Mouse (Mus musculus) forebrain, embryonic 11.5 days (tissue): ENCODE measurements around the gene Fcf1. TPM values are rescaled to one million over a fixed set of nuclear protein-coding genes. Genes with fewer than 3 reads are reported as not detected.

Source experiments
- ATAC-seq: fragments of 200-750 bp; cut with Nextera tagmentation; replicated peaks from 2 replicates; pipeline ENCODE4 v1.8.0; 2017; ENCODE audit warnings: moderate TSS enrichment; ENCODE audit not compliant: low FRiP score
- DNase-seq: peaks from one replicate; pipeline ENCODE4 v3.0.0-alpha.2; 2017; ENCODE audit warnings: low spot score
- H3K27ac ChIP-seq: fragments of 300-500 bp; sonication (generic); 2 replicates; pipeline ENCODE4 v1.5.1; 2014; ENCODE audit warnings: low read depth, low read length
- H3K27me3 ChIP-seq: fragments of 300-500 bp; sonication (generic); 2 replicates; pipeline ENCODE4 v1.6.1; 2014; ENCODE audit warnings: mild to moderate bottlenecking, low read length, mixed read lengths; ENCODE audit not compliant: control insufficient read depth, insufficient read depth
- H3K36me3 ChIP-seq: fragments of 300-500 bp; sonication (generic); 2 replicates; pipeline ENCODE4 v1.6.1; 2014; ENCODE audit warnings: mild to moderate bottlenecking, low read length, moderate library complexity, mixed read lengths; ENCODE audit not compliant: control insufficient read depth, insufficient read depth
- H3K4me1 ChIP-seq: fragments of 300-500 bp; sonication (generic); replicated peaks from 2 replicates; pipeline ENCODE4 v1.6.1; 2014; ENCODE audit warnings: low read length, mixed read lengths; ENCODE audit not compliant: control insufficient read depth, insufficient read depth
- H3K4me2 ChIP-seq: fragments of 300-500 bp; sonication (generic); 2 replicates; pipeline ENCODE4 v1.6.1; 2014; ENCODE audit warnings: low read depth, mild to moderate bottlenecking, low read length, moderate library complexity, mixed read lengths; ENCODE audit not compliant: severe bottlenecking
- H3K4me3 ChIP-seq: fragments of 300-500 bp; sonication (generic); 2 replicates; pipeline ENCODE4 v1.5.1; 2014; ENCODE audit warnings: low read depth, low read length
- H3K9ac ChIP-seq: fragments of 300-500 bp; sonication (generic); 2 replicates; pipeline ENCODE4 v1.6.1; 2014; ENCODE audit warnings: low read length
- H3K9me3 ChIP-seq: fragments of 300-500 bp; sonication (generic); 2 replicates; pipeline ENCODE4 v1.6.1; 2016; ENCODE audit warnings: low read length, mixed read lengths; ENCODE audit not compliant: control insufficient read depth
- whole genome bisulfite sequencing: fragments of 180-500 bp; shearing (Covaris S2); extraction: QIAGEN DNeasy Blood & Tissue Kit; methylation state at CpG from one replicate; pipeline ENCODE4 v1.1.7; 2014; 5-methylcytosine and 5-hydroxymethylcytosine counted together
- polyA plus RNA-seq: library from polyadenylated mRNA; unstranded; fragments of >200 nt; fragmentation: Nextera tagmentation; extraction: Ambion mirVana; gene quantifications from 2 replicates; pipeline ENCODE4 v1.2.1, GENCODE M21; 2014

The Fcf1 gene
- polyA plus RNA-seq, 1 experiment from 2014 or later, result 148 TPM

GRCm38 (mm10) chr12:84941717-84942116 lies 29.0 kb upstream of the Fcf1 start:
- ATAC-seq, result no peak
- Histone ChIP-seq H3K27me3 (no peaks in the 10 kb centered on the region), H3K4me2 (no peak overlapping the region), H3K9ac (no peak overlapping the region), H3K4me3 (no peak overlapping the region), H3K4me1 (no peaks in the 10 kb centered on the region), H3K36me3 (no peaks in the 10 kb centered on the region; the same call in none of the 2 replicates), H3K27ac (no peak overlapping the region), H3K9me3 (no peaks in the 10 kb centered on the region)
- no peak for DNase-seq
- 95% methylated on average over 13 of the region's 13 CpGs for WGBS

GRCm38 (mm10) chr12:84943006-84943952 lies 27.4 kb upstream of the Fcf1 start:
- Histone ChIP-seq H3K27me3 (no peaks in the 10 kb centered on the region), H3K4me3 (no peak overlapping the region), H3K36me3 (no peaks in the 10 kb centered on the region; the same call in none of the 2 replicates), H3K4me1 (no peaks in the 10 kb centered on the region), H3K27ac (no peak overlapping the region), H3K9me3 (no peaks in the 10 kb centered on the region), H3K9ac (no peak overlapping the region), H3K4me2 (no peak overlapping the region)
- DNase-seq (no peak), ATAC-seq (no peak)
- WGBS, result 92% methylated on average over 21 of the region's 21 CpGs

GRCm38 (mm10) chr12:84944150-84944812 lies 26.4 kb upstream of the Fcf1 start:
- H3K9ac ChIP-seq, result no peak overlapping the region
- WGBS, result 89% methylated on average over 4 of the region's 4 CpGs
- no peak for ATAC-seq

GRCm38 (mm10) chr12:84944813-84945553 lies 25.7 kb upstream of the Fcf1 start:
- Histone ChIP-seq H3K36me3 (no peaks in the 10 kb centered on the region; the same call in 1 of the 2 replicates), H3K27me3 (no peaks in the 10 kb centered on the region), H3K4me3 (no peak overlapping the region), H3K9ac (no peak overlapping the region), H3K27ac (no peak overlapping the region), H3K4me2 (no peak overlapping the region), H3K4me1 (no peaks in the 10 kb centered on the region), H3K9me3 (no peaks in the 10 kb centered on the region)
- WGBS, result 89% methylated on average over 9 of the region's 9 CpGs
- no peak for ATAC-seq
- DNase-seq, result no peak

More at GRCm38 (mm10) chr12:84944150-84944812, 26.4 kb upstream of the Fcf1 start:
- no peaks in the 10 kb centered on the region for H3K4me1 ChIP-seq
- H3K9me3 ChIP-seq, result no peaks in the 10 kb centered on the region
- no peak overlapping the region for H3K4me3 ChIP-seq
- no peak for DNase-seq
- H3K4me2 ChIP-seq, result no peak overlapping the region
- no peaks in the 10 kb centered on the region; the same call in none of the 2 replicates for H3K36me3 ChIP-seq
- H3K27ac ChIP-seq, result no peak overlapping the region
- H3K27me3 ChIP-seq, result no peaks in the 10 kb centered on the region

- H3K9me3 ChIP-seq, result no peaks in the 10 kb centered on the region
- no peak overlapping the region for H3K9ac ChIP-seq
- no peak overlapping the region for H3K27ac ChIP-seq
- no peak overlapping the region for H3K4me2 ChIP-seq
- ATAC-seq (no peak), DNase-seq (no peak)
- no peaks in the 10 kb centered on the region for H3K4me1 ChIP-seq
- no peaks in the 10 kb centered on the region; the same call in 1 of the 2 replicates for H3K36me3 ChIP-seq
- H3K27me3 ChIP-seq, result no peaks in the 10 kb centered on the region
- no peak overlapping the region for H3K4me3 ChIP-seq
- WGBS, result 86% methylated on average over 2 of the region's 2 CpGs
Measured at GRCm38 (mm10) chr12:84947894-84948583, 22.7 kb upstream of the Fcf1 start.

GRCm38 (mm10) chr12:84948584-84949285 lies 22.0 kb upstream of the Fcf1 start:
- Histone ChIP-seq H3K4me3 (no peak overlapping the region), H3K9me3 (no peaks in the 10 kb centered on the region), H3K4me2 (no peak overlapping the region), H3K36me3 (no peaks in the 10 kb centered on the region; the same call in 1 of the 2 replicates), H3K9ac (no peak overlapping the region), H3K27me3 (no peaks in the 10 kb centered on the region), H3K27ac (no peak overlapping the region), H3K4me1 (no peaks in the 10 kb centered on the region)
- ATAC-seq, result no peak
- no peak for DNase-seq
- 94% methylated on average over 6 of the region's 6 CpGs for WGBS

- no peaks in the 10 kb centered on the region for H3K4me1 ChIP-seq
- no peaks in the 10 kb centered on the region for H3K9me3 ChIP-seq
- ATAC-seq (no peak), DNase-seq (no peak)
- no peak overlapping the region for H3K27ac ChIP-seq
- H3K27me3 ChIP-seq, result no peaks in the 10 kb centered on the region
- no peaks in the 10 kb centered on the region; the same call in 1 of the 2 replicates for H3K36me3 ChIP-seq
- WGBS, result 95% methylated on average over 6 of the region's 6 CpGs
- H3K4me3 ChIP-seq, result no peak overlapping the region
- H3K4me2 ChIP-seq, result no peak overlapping the region
- H3K9ac ChIP-seq, result no peak overlapping the region
Measured at GRCm38 (mm10) chr12:84950763-84951162, 19.9 kb upstream of the Fcf1 start.
